Mouse (Mus musculus): ENCODE data around the gene Runx3.
"Not testable (repeated sequence)": the region's sequence is repeated elsewhere in the genome, so short reads cannot be mapped to it uniquely, and the experiment has no call there.

Runx3 gene

DNA sequence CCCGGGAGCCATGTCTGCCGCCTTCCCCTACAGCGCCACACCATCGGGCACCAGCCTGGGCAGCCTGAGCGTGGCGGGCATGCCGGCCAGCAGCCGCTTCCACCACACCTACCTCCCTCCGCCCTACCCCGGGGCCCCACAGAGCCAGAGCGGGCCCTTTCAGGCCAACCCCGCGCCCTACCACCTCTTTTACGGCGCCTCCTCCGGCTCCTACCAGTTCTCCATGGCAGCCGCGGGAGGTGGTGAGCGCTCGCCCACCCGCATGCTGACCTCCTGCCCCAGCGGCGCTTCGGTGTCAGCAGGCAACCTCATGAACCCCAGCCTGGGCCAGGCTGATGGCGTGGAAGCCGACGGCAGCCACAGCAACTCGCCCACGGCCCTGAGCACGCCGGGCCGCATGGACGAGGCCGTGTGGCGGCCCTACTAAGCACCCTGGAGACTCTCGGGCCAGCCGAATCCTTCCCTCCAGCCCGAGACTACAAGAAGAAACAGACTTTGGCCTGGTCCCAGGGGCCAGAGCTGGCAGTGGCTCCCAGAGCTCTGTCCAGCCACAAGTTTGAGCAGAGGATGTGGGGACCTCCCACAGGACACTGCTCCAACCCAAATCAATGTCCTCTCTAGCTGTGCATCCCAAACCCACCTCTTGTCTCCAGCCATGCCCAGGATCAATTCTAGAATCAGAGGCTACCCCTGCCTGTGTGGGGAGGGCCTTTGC, 55.1 kb downstream of the Runx3 start:
- DNase-seq = no peak

GRCm38 (mm10) chr4:135177568-135177967, 57.1 kb downstream of the Runx3 start:
- no peak for DNase-seq

DNA sequence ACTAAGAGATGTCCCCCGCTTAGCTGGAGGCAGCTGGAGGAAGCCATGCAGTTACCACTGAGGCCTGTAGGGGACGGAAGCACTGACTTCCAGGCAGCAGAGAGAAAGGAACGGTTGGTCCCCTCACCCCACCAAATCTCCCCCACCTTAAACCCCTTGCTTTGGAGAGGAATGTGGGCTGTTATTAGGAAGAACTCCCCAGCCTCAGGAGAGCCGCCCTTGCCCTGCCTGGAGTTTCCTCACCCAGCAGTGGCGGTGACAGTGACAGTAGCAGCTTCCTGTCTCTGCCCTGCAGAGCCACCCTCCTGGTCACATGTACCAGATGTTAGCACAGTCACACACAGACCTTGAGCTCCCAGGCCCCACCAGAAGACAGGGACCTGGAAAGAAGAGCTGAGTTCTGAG, 58.6 kb downstream of the Runx3 start:
- DNase-seq = peak; percentile 8 to 23

DNA sequence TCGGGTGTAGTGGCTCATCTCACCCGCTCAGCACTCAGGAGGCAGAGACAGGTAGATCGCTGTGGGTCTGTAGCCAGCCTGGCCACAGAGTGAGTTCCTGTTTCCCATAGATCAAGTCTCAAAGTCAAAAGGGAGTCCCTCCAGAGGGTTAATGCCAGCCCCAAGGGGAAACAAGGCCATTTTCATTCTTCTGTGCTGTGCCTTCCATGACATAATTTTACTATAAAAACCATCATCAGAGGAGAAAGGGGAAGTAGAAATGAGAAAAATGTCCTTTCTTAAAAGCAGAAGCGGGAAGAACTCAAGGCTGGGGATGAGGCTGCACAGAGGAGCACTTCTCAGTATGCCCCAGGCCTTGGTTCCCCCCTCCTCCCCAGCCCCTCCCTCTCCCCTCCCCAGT, 61.4 kb downstream of the Runx3 start:
- no peak for DNase-seq

GRCm38 (mm10) chr4:135184277-135184676, 63.8 kb downstream of the Runx3 start:
- not testable (repeated sequence) for DNase-seq

GRCm38 (mm10) chr4:135189452-135190008, 69.1 kb downstream of the Runx3 start:
- DNase-seq = no peak

- DNase-seq = no peak
These were observed 69.9 kb downstream of the Runx3 start for GRCm38 (mm10) chr4:135190364-135190763.

GRCm38 (mm10) chr4:135191185-135191584, 70.7 kb downstream of the Runx3 start:
- no peak for DNase-seq

GRCm38 (mm10) chr4:135191604-135192003, 71.2 kb downstream of the Runx3 start:
- DNase-seq = no peak

DNA sequence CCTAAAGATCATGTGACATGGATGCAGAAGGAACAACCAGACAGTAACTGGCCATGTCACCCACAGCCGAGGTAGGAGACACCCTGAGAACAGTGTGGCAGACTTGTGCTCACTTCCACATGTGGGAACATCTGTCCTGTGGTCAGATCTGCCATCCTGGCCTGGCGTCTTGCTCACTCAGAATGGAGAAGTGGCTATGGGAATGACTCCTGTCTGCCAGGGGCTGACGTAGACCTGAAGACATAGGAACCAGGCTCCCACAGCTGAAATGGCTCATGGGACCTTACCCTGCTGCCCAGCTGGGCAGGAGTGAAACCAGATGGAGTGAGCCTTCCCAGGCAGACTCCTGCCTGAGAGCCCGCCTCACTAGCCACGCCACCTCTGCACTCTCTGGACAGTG, 72.4 kb downstream of the Runx3 start:
- no peak for DNase-seq

GRCm38 (mm10) chr4:135197857-135198256, 77.4 kb downstream of the Runx3 start:
- DNase-seq = no peak

- no peak for DNase-seq
These were observed 81.3 kb downstream of the Runx3 start for GRCm38 (mm10) chr4:135201771-135202170.

GRCm38 (mm10) chr4:135203279-135203678, 82.8 kb downstream of the Runx3 start:
- no peak for DNase-seq

- no peak for DNase-seq
These were observed 83.5 kb downstream of the Runx3 start for GRCm38 (mm10) chr4:135203806-135204560.

- DNase-seq = no peak
These were observed 84.2 kb downstream of the Runx3 start for GRCm38 (mm10) chr4:135204666-135205065.

- DNase-seq = no peak
These were observed 84.8 kb downstream of the Runx3 start for GRCm38 (mm10) chr4:135205254-135205653.

DNA sequence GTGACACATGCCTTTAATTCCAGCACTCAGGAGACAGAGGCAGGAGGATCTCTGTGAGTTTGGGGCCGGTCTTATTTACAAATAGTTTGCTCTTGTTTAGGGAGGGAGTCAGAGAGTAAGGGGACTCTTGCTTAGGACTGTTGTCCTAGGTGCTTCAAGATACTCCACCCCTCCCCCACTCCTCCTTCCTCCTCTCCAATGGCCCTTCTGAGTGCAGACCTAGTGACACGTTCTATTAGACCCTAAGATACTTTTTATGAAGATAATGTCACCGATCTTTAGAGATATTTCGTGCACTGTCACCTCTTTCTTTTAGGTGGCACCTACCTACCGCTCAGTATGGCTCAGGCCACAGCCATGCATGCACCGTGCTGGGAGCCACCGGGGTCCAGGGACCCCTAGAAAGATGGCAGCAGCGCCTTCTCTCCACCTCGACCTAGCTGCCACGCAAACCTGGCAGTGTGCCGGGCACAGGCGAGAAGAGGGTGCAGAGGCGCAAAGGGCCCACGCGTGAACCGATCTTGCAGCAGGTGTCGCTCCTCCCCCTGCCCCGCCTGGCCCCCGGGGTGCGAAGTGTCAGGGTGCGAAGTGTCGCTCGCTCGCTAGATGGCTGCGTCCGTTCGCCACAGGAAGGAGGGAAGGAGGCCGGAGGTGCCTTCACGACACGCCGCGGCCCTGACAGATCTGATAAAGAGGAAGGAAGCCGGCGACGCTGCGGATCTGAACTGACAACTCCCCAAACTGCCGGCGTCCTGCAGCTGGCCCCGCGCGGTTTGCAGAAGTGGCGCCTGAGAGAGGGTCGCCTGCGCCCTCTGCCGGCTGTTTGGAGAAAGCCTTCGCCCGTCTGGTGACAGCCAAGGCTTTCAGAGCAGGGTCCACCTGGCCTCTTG, 85.5 kb downstream of the Runx3 start:
- DNase-seq = peak; percentile 61 to 74

DNA sequence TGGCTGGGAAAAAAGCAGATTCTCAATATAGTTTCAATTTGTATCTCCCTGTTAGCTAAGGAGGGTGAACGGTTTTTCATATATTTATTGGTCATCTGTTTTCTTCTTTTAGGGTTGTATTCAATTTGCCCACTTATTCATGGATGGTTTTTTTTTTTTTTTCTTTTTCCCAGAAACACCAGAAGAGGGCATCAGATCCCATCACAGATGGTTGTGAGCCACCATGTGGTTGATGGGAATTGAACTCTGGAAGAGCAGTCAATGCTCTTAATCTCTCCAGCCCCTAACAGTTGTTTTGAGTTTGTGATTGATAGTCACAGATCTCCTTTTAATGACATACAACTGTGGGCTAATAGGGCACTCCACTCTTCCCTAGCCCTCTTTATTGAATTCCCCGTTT, 89.4 kb downstream of the Runx3 start:
- no peak for DNase-seq

DNA sequence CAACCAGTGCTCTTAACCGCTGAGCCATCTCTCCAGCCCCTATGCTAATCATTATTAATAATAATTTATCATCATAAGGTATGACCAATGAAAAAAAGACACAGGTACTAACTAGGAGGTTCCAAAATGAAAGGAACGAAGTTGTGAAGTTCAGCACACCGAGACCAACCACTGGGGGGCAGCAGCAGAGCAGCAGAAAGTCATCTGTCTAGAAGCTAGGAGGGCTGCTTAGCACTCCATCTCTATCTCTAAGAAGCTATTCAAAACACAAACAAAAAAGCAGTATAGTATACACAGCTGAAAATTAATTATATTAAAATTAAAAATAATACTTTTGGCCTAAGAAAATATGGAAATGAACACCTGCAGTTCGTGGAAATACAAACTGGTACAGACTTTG, 99.2 kb downstream of the Runx3 start:
- DNase-seq = peak; percentile 64 to 68

DNA sequence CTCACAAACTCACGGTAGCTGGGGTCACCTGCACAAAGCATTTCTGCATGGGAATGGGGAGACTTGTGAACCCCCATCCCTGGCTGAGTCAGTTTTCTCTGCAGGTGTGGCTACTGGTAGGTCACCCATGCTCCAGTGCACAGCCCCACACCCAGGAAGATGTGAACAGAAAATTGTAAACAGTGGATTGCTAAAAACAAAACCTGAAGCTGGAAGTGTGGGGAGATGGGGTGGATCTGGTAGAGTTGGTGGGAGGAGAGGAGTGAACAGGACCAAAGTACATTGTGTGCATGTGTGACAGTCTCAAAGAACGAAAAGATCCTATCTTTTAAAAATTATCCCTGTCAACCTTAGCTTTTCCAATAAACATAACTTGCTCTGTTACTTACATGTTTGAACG, 100.2 kb downstream of the Runx3 start:
- DNase-seq = no peak

DNA sequence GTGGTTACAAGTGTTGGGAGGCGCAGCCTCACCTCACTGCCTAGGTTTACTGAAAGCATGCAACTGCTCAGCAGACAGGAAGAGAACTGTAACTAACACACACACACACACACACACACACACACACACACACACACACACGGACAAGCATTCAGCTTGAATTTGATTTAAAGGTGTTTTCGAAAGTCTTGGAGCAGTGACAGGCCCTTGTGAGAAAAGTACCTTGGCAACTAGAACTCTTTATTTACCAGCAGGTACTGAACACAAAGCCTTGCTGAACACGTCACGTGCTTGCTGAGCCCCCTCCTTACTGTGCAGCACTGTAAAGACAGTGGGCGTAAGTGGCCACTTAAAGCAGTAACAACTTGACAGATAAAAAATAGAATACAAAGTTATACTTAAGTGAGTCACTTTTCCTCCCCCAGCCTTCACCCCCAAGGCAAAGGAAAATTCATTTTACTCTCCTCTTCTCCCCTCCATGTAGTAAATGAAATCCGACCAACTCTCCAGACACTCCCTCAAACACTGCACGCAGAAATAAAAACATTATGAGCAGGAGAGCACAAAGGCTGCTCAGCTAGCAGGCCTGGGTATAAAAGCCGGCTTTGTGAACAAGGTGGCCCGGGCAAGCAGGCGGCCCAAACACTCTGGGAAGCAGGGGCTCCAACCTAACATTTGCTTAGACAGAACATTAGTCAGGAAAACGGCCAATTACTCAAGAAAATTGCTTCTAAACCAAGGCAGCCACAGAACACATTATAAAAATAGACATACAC, 101.4 kb downstream of the Runx3 start:
- no peak for DNase-seq

DNA sequence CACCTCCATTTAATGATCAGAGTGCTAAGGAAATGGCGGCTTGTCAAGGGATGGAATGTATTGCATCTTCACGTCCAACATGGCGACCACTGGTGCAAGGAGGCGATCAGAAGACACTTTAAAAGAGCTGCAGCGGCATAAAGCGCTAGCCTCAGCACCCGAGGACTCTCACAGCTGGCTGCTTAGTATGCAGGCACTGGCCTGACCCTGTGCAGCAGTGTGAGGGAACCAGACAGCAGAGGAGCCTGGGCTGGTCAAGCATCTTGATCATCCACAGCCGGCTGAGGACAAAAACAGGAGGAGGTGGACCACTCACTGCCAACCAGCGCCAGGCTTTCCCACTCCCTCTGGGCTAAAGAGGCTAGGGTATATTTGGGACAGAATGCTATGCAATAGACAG, 103.4 kb downstream of the Runx3 start:
- no peak for DNase-seq

Data from cerebellum, adult 18-20 months (tissue).